Mouse (Mus musculus) heart, postnatal 36 days (tissue): Measurements from ENCODE around the gene Olfr1339. TPM values are rescaled to one million over a fixed set of nuclear protein-coding genes. Genes with fewer than 3 reads are reported as not detected.

Source experiments
- DNase-seq, 2 experiments: peaks; one replicate each; pipeline ENCODE4 v3.0.0; 2021 to 2022
- intact Hi-C: fragments of 180-260 bp; cut with DNase I; formaldehyde crosslinking; loops from one replicate; pipeline ENCODE4 v1.15.1; 2025
- total RNA-seq, 2 experiments: library from RNA; stranded (reverse); gene quantifications; 2 replicates each; pipeline ENCODE4 v1.2.3; 2021

Gene Olfr1339
- not detected for total RNA-seq

GRCm38 (mm10) chr4:118731875-118732274 lies at the start of gene Olfr1339:
Olfr1339 (plus strand) TSS chr4:118732175.
- DNase-seq, result no peak
- intact Hi-C loops, result no loop called here

- no peak for DNase-seq
- intact Hi-C loops, result no loop called here
Observed at GRCm38 (mm10) chr4:118687086-118687485, 44.9 kb upstream of the Olfr1339 start.

GRCm38 (mm10) chr4:118692412-118692973 lies 39.5 kb upstream of the Olfr1339 start, which contains the start of gene Olfr1342:
Olfr1342 (minus strand) TSS chr4:118692756.
- intact Hi-C loops, result no loop called here

GRCm38 (mm10) chr4:118693812-118694211 lies 38.2 kb upstream of the Olfr1339 start:
- intact Hi-C loops, result no loop called here
- no peak for DNase-seq

More at GRCm38 (mm10) chr4:118692412-118692973, 39.5 kb upstream of the Olfr1339 start, which contains the start of gene Olfr1342:
- no peak for DNase-seq

- intact Hi-C loops, result no loop called here
- DNase-seq, result no peak
Observed at GRCm38 (mm10) chr4:118703223-118703622, 28.8 kb upstream of the Olfr1339 start, which contains the start of gene Olfr1341. Olfr1341 (plus strand) TSS chr4:118703523.

- DNase-seq, result no peak
- intact Hi-C loops, result no loop called here
Observed at GRCm38 (mm10) chr4:118708086-118708485, 23.9 kb upstream of the Olfr1339 start.

GRCm38 (mm10) chr4:118711656-118712055 lies 20.3 kb upstream of the Olfr1339 start:
- no peak for DNase-seq
- intact Hi-C loops, result no loop called here

- intact Hi-C loops, result no loop called here
- DNase-seq, result no peak
Observed at GRCm38 (mm10) chr4:118719838-118720237, 12.1 kb upstream of the Olfr1339 start, which contains the start of gene Olfr1340. Olfr1340 (plus strand) TSS chr4:118720138.

- intact Hi-C loops, result no loop called here
- DNase-seq, result peak in 1 of 2 experiments; percentile 6
Observed at GRCm38 (mm10) chr4:118721742-118722483, 10.1 kb upstream of the Olfr1339 start.

- DNase-seq, result no peak
- intact Hi-C loops, result no loop called here
Observed at GRCm38 (mm10) chr4:118739574-118739973, 7.6 kb downstream of the Olfr1339 start.

- DNase-seq, result no peak
- intact Hi-C loops, result no loop called here
Observed at GRCm38 (mm10) chr4:118740988-118741698, 9.2 kb downstream of the Olfr1339 start.

GRCm38 (mm10) chr4:118741881-118742280 lies 9.9 kb downstream of the Olfr1339 start:
- DNase-seq, result no peak
- intact Hi-C loops, result no loop called here

GRCm38 (mm10) chr4:118758637-118759036 lies 26.7 kb downstream of the Olfr1339 start, which contains the start of gene Olfr1338:
Olfr1338 (minus strand) TSS chr4:118758737.
- intact Hi-C loops, result no loop called here
- no peak for DNase-seq

GRCm38 (mm10) chr4:118782486-118782885 lies 50.5 kb downstream of the Olfr1339 start, which contains the start of gene Olfr1337:
Olfr1337 (minus strand) TSS chr4:118782586.
- intact Hi-C loops, result no loop called here

More at GRCm38 (mm10) chr4:118782486-118782885, 50.5 kb downstream of the Olfr1339 start, which contains the start of gene Olfr1337:
- no peak for DNase-seq

Other genes starting within 250 kb of the Olfr1339 start
- 10 to 100 TPM; 66.5 to 81.4 TPM for gene Tie1, start 242.1 kb upstream of the Olfr1339 start, total RNA-seq
- not detected for gene 2610528J11Rik, start 205.2 kb upstream of the Olfr1339 start, total RNA-seq
- under 1 TPM in 1 of 2 experiments, not detected in 1; 0.33 TPM for gene Tmem125, start 188.1 kb upstream of the Olfr1339 start, total RNA-seq
- gene Cfap57, start 111.4 kb upstream of the Olfr1339 start, total RNA-seq, result under 1 TPM in 1 of 2 experiments, not detected in 1; 0.05 TPM
- 10 to 100 TPM; 38.0 to 39.1 TPM for gene Ebna1bp2, start 111.4 kb upstream of the Olfr1339 start, total RNA-seq
- not detected for gene Olfr62, start 73.2 kb upstream of the Olfr1339 start, total RNA-seq
- gene Olfr1342, start 39.4 kb upstream of the Olfr1339 start, total RNA-seq, result not detected
- gene Olfr1341, start 28.7 kb upstream of the Olfr1339 start, total RNA-seq, result not detected
- not detected for gene Olfr1340, start 12.0 kb upstream of the Olfr1339 start, total RNA-seq
- not detected for gene Olfr1338, start 26.6 kb downstream of the Olfr1339 start, total RNA-seq
- not detected for gene Olfr1337, start 50.4 kb downstream of the Olfr1339 start, total RNA-seq
- not detected for gene Olfr1335, start 77.8 kb downstream of the Olfr1339 start, total RNA-seq
- gene Olfr1333, start 104.1 kb downstream of the Olfr1339 start, total RNA-seq, result not detected
- not detected for gene Olfr1331, start 132.5 kb downstream of the Olfr1339 start, total RNA-seq
- gene Olfr1330, start 156.4 kb downstream of the Olfr1339 start, total RNA-seq, result not detected
- not detected for gene Olfr1329, start 185.3 kb downstream of the Olfr1339 start, total RNA-seq
- not detected for gene Olfr1328, start 206.4 kb downstream of the Olfr1339 start, total RNA-seq
- under 1 TPM; 0.28 to 0.38 TPM for gene Lao1, start 229.4 kb downstream of the Olfr1339 start, total RNA-seq